Mouse (Mus musculus): ENCODE data around the gene Slc38a11. TPM values are rescaled to one million over a fixed set of nuclear protein-coding genes. Genes with fewer than 3 reads are reported as not detected.

Slc38a11 gene
- total and polyA plus RNA-seq, 3 experiments, result not detected

DNA sequence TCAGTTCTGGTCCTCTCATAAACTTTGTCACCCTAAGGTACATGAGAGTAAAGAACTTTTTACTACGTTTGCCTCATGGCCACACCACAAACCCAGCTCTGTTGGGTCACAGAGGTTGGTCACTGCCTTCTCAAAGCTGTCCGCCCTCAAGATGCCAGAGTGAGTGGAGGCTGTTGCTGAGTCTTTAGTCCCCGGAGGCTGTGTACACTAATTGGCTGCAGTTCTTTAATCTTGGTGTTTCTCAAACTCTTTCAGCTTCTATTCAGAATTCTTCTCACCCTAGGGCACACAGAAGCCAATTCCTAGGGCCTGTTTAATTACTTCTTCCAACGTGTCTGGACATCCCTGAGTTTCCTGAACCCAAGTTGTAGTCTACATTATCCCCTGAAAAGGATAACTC, 96.0 kb downstream of the Slc38a11 start:
- Histone ChIP-seq H3K36me3 (ENCODE audit: control insufficient read depth in 1 of 2, insufficient read depth in 2 of 2, low read length in 2 of 2) (no peaks in the 10 kb centered on the region), H3K9me3 (replicated peaks; ENCODE audit: insufficient read depth, low read length) (no peaks in the 10 kb centered on the region), H3K27me3 (ENCODE audit: control insufficient read depth in 1 of 2, insufficient read depth in 2 of 2, low read length in 2 of 2) (no peaks in the 10 kb centered on the region), H3K4me1 (ENCODE audit: control insufficient read depth in 1 of 2, insufficient read depth in 2 of 2, low read length in 2 of 2) (no peaks in the 10 kb centered on the region), H3K27ac (ENCODE audit: control insufficient read depth, low read depth, low read length) (no peak overlapping the region), H3K79me2 (ENCODE audit: control insufficient read depth, insufficient read depth, low read length, poor library complexity) (no peaks in the 10 kb centered on the region), H3K4me3 (ENCODE audit: control insufficient read depth in 1 of 2, insufficient read depth in 1 of 2, low read depth in 2 of 2, low read length in 2 of 2) (no peak overlapping the region), H3K9ac (ENCODE audit: control insufficient read depth, low read depth, low read length, poor library complexity, severe bottlenecking) (no peak overlapping the region)
- no peak for DNase-seq (ENCODE audit: low read depth, low spot score)
- TF ChIP-seq ZMIZ1 (IDR thresholded peaks at IDR 0.05; ENCODE audit: low read depth, low read length) (no peak), TAL1 (IDR thresholded peaks at IDR 0.05; ENCODE audit: low read length) (no peak), RCOR1 (IDR thresholded peaks at IDR 0.05; ENCODE audit: low read depth, low read length) (no peak), USF2 (IDR thresholded peaks at IDR 0.05; ENCODE audit: borderline replicate concordance in 1 of 2, insufficient read depth in 1 of 2, low read depth in 1 of 2, low read length in 2 of 2) (no peak), GATA1 (IDR thresholded peaks at IDR 0.05; ENCODE audit: low read depth, low read length) (no peak), MAZ (IDR thresholded peaks at IDR 0.05; ENCODE audit: low read depth, low read length) (no peak), JUND (IDR thresholded peaks at IDR 0.05; ENCODE audit: low read depth, low read length) (no peak), EP300 (IDR thresholded peaks at IDR 0.05; ENCODE audit: low read depth in 1 of 2, low read length in 2 of 2) (no peak), TBP (IDR thresholded peaks at IDR 0.05; ENCODE audit: low read depth, low read length) (no peak), ELF1 (IDR thresholded peaks at IDR 0.05; ENCODE audit: low read depth, low read length) (no peak), POLR2AphosphoS5 (IDR thresholded peaks at IDR 0.05; ENCODE audit: borderline replicate concordance, low read depth, low read length) (no peak), CTCF (IDR thresholded peaks at IDR 0.05 in 2 of 3, conservative IDR thresholded peaks at IDR 0.05 in 1 of 3; ENCODE audit: control insufficient read depth in 1 of 3, insufficient read depth in 1 of 3, low read depth in 2 of 3, low read length in 3 of 3, poor library complexity in 1 of 3, severe bottlenecking in 1 of 3) (no peak)

- TF ChIP-seq UBTF (IDR thresholded peaks at IDR 0.05; ENCODE audit: borderline replicate concordance, insufficient read depth, low read depth, low read length), result no peak
- Histone ChIP-seq H3K27me3 (ENCODE audit: control insufficient read depth in 1 of 2, insufficient read depth in 2 of 2, low read length in 2 of 2) (no peaks in the 10 kb centered on the region), H3K9me3 (replicated peaks; ENCODE audit: insufficient read depth, low read length) (no peaks in the 10 kb centered on the region), H3K79me2 (ENCODE audit: control insufficient read depth, insufficient read depth, low read length, poor library complexity) (no peaks in the 10 kb centered on the region), H3K4me1 (ENCODE audit: control insufficient read depth in 1 of 2, insufficient read depth in 2 of 2, low read length in 2 of 2) (no peaks in the 10 kb centered on the region), H3K4me3 (ENCODE audit: control insufficient read depth in 1 of 2, insufficient read depth in 1 of 2, low read depth in 2 of 2, low read length in 2 of 2) (no peak overlapping the region), H3K9ac (ENCODE audit: control insufficient read depth, low read depth, low read length, poor library complexity, severe bottlenecking) (no peak overlapping the region), H3K36me3 (ENCODE audit: control insufficient read depth in 1 of 2, insufficient read depth in 2 of 2, low read length in 2 of 2) (no peaks in the 10 kb centered on the region), H3K27ac (ENCODE audit: control insufficient read depth, low read depth, low read length) (no peak overlapping the region)
- DNase-seq (ENCODE audit: low read depth, low spot score), result no peak
Measured at GRCm38 (mm10) chr2:65266576-65267299, 97.1 kb downstream of the Slc38a11 start.

Other genes starting within 250 kb of the Slc38a11 start
- gene Cobll1, start 124.6 kb downstream of the Slc38a11 start, total RNA-seq (2012; rRNA removed), result not detected in 2 replicates
- not detected for gene Cobll1, start 124.6 kb downstream of the Slc38a11 start, polyA plus RNA-seq (2012; ENCODE audit: insufficient read depth in 1 of 2, insufficient read length in 2 of 2, low read depth in 1 of 2, low replicate concordance in 2 of 2, missing spikeins in 1 of 2)
- not detected in 2 replicates for gene Scn3a, start 203.6 kb upstream of the Slc38a11 start, total RNA-seq (2012; rRNA removed)
- not detected for gene Scn3a, start 203.6 kb upstream of the Slc38a11 start, polyA plus RNA-seq (2012; ENCODE audit: insufficient read depth in 1 of 2, insufficient read length in 2 of 2, low read depth in 1 of 2, low replicate concordance in 2 of 2, missing spikeins in 1 of 2)

All from MEL (cell line).